8 mouse cellular contexts compared by ENCODE assay signal in the genomic region with DNA sequence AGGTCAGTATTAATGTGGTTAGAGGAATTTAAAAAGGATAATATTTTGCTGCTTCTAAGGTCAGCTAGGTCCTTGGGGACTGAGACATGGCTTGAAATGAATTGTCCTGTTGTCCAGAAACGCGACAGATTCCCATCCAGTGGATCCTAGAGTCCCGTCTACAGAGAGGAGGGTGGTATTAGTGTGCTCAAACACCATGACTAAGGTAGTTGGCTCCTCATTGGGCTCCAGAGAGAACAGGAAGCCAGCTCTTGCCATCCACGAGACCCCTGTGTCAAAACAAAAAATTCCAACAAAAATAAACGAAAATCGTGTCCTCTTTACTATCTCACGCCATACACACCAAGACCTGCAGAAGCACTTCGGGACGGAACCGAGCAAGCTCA. TPM values are rescaled to one million over a fixed set of nuclear protein-coding genes. Genes with fewer than 3 reads are reported as not detected.
DNase-seq lines count a peak whose midpoint lies in the region; ATAC-seq and TF ChIP-seq lines count a peak whose summit lies in the region.

No protein-coding gene starts in this region.

- intact Hi-C loops in heart, postnatal 10 days (cut with DNase I), result loop anchor here (5.0 kb wide), 2 partner anchors 49 to 199 kb away; partner anchors contain the start of gene Rabgef1

- H3K9me3 ChIP-seq in heart, embryonic 16.5 days (replicated peaks; ENCODE audit: control insufficient read depth, low read length), result no peaks in the 10 kb centered on the region
- peaks cover 5% of the 10 kb centered on the region; the same call in 1 of the 2 replicates for H3K9me3 ChIP-seq in forebrain, embryonic 16.5 days (ENCODE audit: control insufficient read depth, low read length)
- H3K9me3 ChIP-seq in liver, postnatal 0 days (ENCODE audit: low read length), result peaks cover 2% of the 10 kb centered on the region; the same call in 1 of the 2 replicates

- peak overlapping the region; percentile 82 for H3K27ac ChIP-seq in heart, embryonic 16.5 days (ENCODE audit: low read length)
- H3K27ac ChIP-seq in forebrain, embryonic 16.5 days (ENCODE audit: low read length), result peak overlapping the region; percentile 73
- peak overlapping the region; percentile 92 for H3K27ac ChIP-seq in liver, postnatal 0 days (ENCODE audit: low read depth)

- H3K4me1 ChIP-seq in heart, embryonic 16.5 days (ENCODE audit: control insufficient read depth, insufficient read depth, low read length), result peaks cover 16% of the 10 kb centered on the region
- peaks cover 22% of the 10 kb centered on the region for H3K4me1 ChIP-seq in forebrain, embryonic 16.5 days (replicated peaks; ENCODE audit: control insufficient read depth, insufficient read depth, low read length)
- peaks cover 15% of the 10 kb centered on the region for H3K4me1 ChIP-seq in liver, postnatal 0 days (ENCODE audit: insufficient read depth)

- WGBS in heart, embryonic 16.5 days, result 2% methylated on average over 10 of the region's 10 CpGs
- WGBS in forebrain, embryonic 16.5 days, result under 1% methylated on average over 10 of the region's 10 CpGs
- under 1% methylated on average over 10 of the region's 10 CpGs for WGBS in liver, postnatal 0 days (ENCODE audit: insufficient replicate concordance)

- ATAC-seq in heart, embryonic 16.5 days (replicated peaks; ENCODE audit: extremely low read depth, insufficient read depth, low FRiP score), result peak; percentile 38
- ATAC-seq in forebrain, embryonic 16.5 days, result peak; percentile 62
- peak; percentile 34 for ATAC-seq in liver, postnatal 0 days

- no peak for DNase-seq in heart, postnatal 10 days
- peak; percentile 33 for DNase-seq in MEL-GATA-1-ER (ENCODE audit: extremely low read depth, low read depth)
- no peak for DNase-seq in liver, postnatal 0 days
- no peak for DNase-seq in right cerebral cortex, adult 2 months (ENCODE audit: low spot score in 2 of 2)
- no peak for DNase-seq in adrenal gland, adult 8-10 months
- DNase-seq in adrenal gland, adult 2 months, result no peak

- no peak for TF ChIP-seq CTCF in liver, postnatal 0 days (IDR thresholded peaks at IDR 0.05; ENCODE audit: low read depth)

- H3K9ac ChIP-seq in heart, embryonic 16.5 days (ENCODE audit: low read length), result peak overlapping the region; percentile 94
- peak overlapping the region; percentile 76 for H3K9ac ChIP-seq in forebrain, embryonic 16.5 days (replicated peaks; ENCODE audit: low read depth, low read length)
- peak overlapping the region; percentile 95 for H3K9ac ChIP-seq in liver, postnatal 0 days (replicated peaks)

- no peaks in the 10 kb centered on the region for H3K36me3 ChIP-seq in heart, embryonic 16.5 days (ENCODE audit: control insufficient read depth, insufficient read depth)
- H3K36me3 ChIP-seq in forebrain, embryonic 16.5 days (ENCODE audit: control insufficient read depth, insufficient read depth), result no peaks in the 10 kb centered on the region
- no peaks in the 10 kb centered on the region for H3K36me3 ChIP-seq in liver, postnatal 0 days (replicated peaks; ENCODE audit: insufficient read depth, low read length)

- peak overlapping the region; percentile 66 for H3K4me2 ChIP-seq in heart, embryonic 16.5 days (ENCODE audit: low read depth, low read length)
- H3K4me2 ChIP-seq in forebrain, embryonic 16.5 days (ENCODE audit: low read length), result peak overlapping the region; percentile 54
- H3K4me2 ChIP-seq in liver, postnatal 0 days (ENCODE audit: low read depth, low read length), result peak overlapping the region; percentile 75

- no peak for TF ChIP-seq EP300 in liver, postnatal 0 days (IDR thresholded peaks at IDR 0.05; ENCODE audit: low read depth)

- no peaks in the 10 kb centered on the region for H3K27me3 ChIP-seq in heart, embryonic 16.5 days (ENCODE audit: control insufficient read depth, insufficient read depth, low read length)
- H3K27me3 ChIP-seq in forebrain, embryonic 16.5 days (replicated peaks; ENCODE audit: control insufficient read depth, insufficient read depth, low read length), result no peaks in the 10 kb centered on the region
- H3K27me3 ChIP-seq in liver, postnatal 0 days (ENCODE audit: insufficient read depth, low read length), result no peaks in the 10 kb centered on the region

- peak overlapping the region; percentile 68 for H3K4me3 ChIP-seq in heart, embryonic 16.5 days (ENCODE audit: low read length)
- peak overlapping the region; percentile 88 for H3K4me3 ChIP-seq in forebrain, embryonic 16.5 days (replicated peaks; ENCODE audit: low read length)
- peak overlapping the region; percentile 92 for H3K4me3 ChIP-seq in liver, postnatal 0 days (ENCODE audit: low read depth, low read length)

RNA-seq across cellular contexts. Expression of gene Tmem248, which starts 4.9 kb away (rescaled TPM):
- polyA plus RNA-seq in heart, embryonic 16.5 days (2015; fragmentation: Nextera tagmentation; extraction: Ambion mirVana), result 21.6 and 28.5 TPM in 2 replicates
- 10 to 100 TPM; 41.3 to 41.7 TPM for total RNA-seq in heart, postnatal 10 days (2021)
- 22.3 and 23.0 TPM in 2 replicates for polyA plus RNA-seq in forebrain, embryonic 16.5 days (2015; fragmentation: Nextera tagmentation; extraction: Ambion mirVana)
- polyA plus RNA-seq in liver, postnatal 0 days (2015; fragmentation: Nextera tagmentation; extraction: Ambion mirVana), result 28.1 and 30.7 TPM in 2 replicates
- 10 to 100 TPM; 69.6 to 86.9 (median 75.6) TPM for total RNA-seq in adrenal gland, adult 8-10 months (2022)
- 10 to 100 TPM; 66.7 to 78.7 TPM for total RNA-seq in adrenal gland, adult 2 months (2021)
- polyA plus RNA-seq in adrenal gland, adult 2 months (2012; rRNA removed), result 45.8 and 51.1 TPM in 2 replicates

RNA-seq across cellular contexts. Expression of gene Sbds, which starts 33.6 kb away (rescaled TPM):
- 60.1 and 65.7 TPM in 2 replicates for polyA plus RNA-seq in heart, embryonic 16.5 days (2015; fragmentation: Nextera tagmentation; extraction: Ambion mirVana)
- total RNA-seq in heart, postnatal 10 days (2021), result 10 to 100 TPM; 44.3 to 46.8 TPM
- 60.3 TPM in 2 replicates for polyA plus RNA-seq in forebrain, embryonic 16.5 days (2015; fragmentation: Nextera tagmentation; extraction: Ambion mirVana)
- 44.0 and 44.8 TPM in 2 replicates for polyA plus RNA-seq in liver, postnatal 0 days (2015; fragmentation: Nextera tagmentation; extraction: Ambion mirVana)
- 100 to 1,000 TPM; 101 to 115 (median 106) TPM for total RNA-seq in adrenal gland, adult 8-10 months (2022)
- 100 to 1,000 TPM; 103 to 138 TPM for total RNA-seq in adrenal gland, adult 2 months (2021)
- 44.3 and 46.6 TPM in 2 replicates for polyA plus RNA-seq in adrenal gland, adult 2 months (2012; rRNA removed)

RNA-seq across cellular contexts. Expression of gene Tyw1, which starts 33.7 kb away (rescaled TPM):
- 16.1 and 17.7 TPM in 2 replicates for polyA plus RNA-seq in heart, embryonic 16.5 days (2015; fragmentation: Nextera tagmentation; extraction: Ambion mirVana)
- 1 to 10 TPM; 9.4 to 9.5 TPM for total RNA-seq in heart, postnatal 10 days (2021)
- polyA plus RNA-seq in forebrain, embryonic 16.5 days (2015; fragmentation: Nextera tagmentation; extraction: Ambion mirVana), result 25.4 and 29.6 TPM in 2 replicates
- 8.4 and 10.9 TPM in 2 replicates for polyA plus RNA-seq in liver, postnatal 0 days (2015; fragmentation: Nextera tagmentation; extraction: Ambion mirVana)
- 10 to 100 TPM; 34.0 to 36.4 (median 35.7) TPM for total RNA-seq in adrenal gland, adult 8-10 months (2022)
- 10 to 100 TPM; 25.8 to 32.3 TPM for total RNA-seq in adrenal gland, adult 2 months (2021)
- polyA plus RNA-seq in adrenal gland, adult 2 months (2012; rRNA removed), result 8.1 and 8.2 TPM in 2 replicates

RNA-seq across cellular contexts. Expression of gene Rabgef1, which starts 50.2 kb away (rescaled TPM):
- 21.6 and 22.0 TPM in 2 replicates for polyA plus RNA-seq in heart, embryonic 16.5 days (2015; fragmentation: Nextera tagmentation; extraction: Ambion mirVana)
- total RNA-seq in heart, postnatal 10 days (2021), result 10 to 100 TPM; 20.3 to 20.7 TPM
- 44.7 and 47.0 TPM in 2 replicates for polyA plus RNA-seq in forebrain, embryonic 16.5 days (2015; fragmentation: Nextera tagmentation; extraction: Ambion mirVana)
- polyA plus RNA-seq in liver, postnatal 0 days (2015; fragmentation: Nextera tagmentation; extraction: Ambion mirVana), result 18.5 and 19.7 TPM in 2 replicates
- 10 to 100 TPM; 32.0 to 53.7 (median 39.0) TPM for total RNA-seq in adrenal gland, adult 8-10 months (2022)
- total RNA-seq in adrenal gland, adult 2 months (2021), result 10 to 100 TPM; 27.9 to 63.3 TPM
- 19.7 and 32.9 TPM in 2 replicates for polyA plus RNA-seq in adrenal gland, adult 2 months (2012; rRNA removed)
